In the genomic region with DNA sequence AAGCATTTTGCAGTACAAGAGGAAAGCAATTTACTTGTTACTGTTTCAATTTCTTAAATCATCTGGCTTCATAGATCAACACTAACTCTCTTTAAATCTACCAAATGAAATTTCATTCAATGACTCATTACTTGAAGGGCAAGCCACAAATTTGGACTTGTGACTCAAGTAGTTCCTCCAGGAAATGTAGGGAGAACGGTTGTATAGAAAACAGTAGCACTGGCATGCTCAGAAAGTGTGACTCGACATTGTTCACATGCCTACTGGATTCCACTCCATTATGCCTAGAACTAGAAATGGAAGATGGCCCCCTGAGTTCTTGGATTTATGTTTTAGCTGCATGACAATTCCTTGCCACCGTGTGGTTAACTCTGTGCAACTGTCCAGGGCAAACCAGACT, we compare ENCODE assay signal across 25 mouse cellular contexts.
"Had no signal": no experiment of that assay in that cellular context is flagged by ENCODE, and none has a peak within 500 bp of the region (broad histone marks: within the 10 kb centered on the region; RNA-seq: fewer than 3 reads in every experiment).

No protein-coding gene starts in this region.

- H3K27ac ChIP-seq: heart, embryonic 10.5 days; hindbrain, embryonic 10.5 days; hindbrain, embryonic 12.5 days; hindbrain, embryonic 14.5 days; intestine, embryonic 15.5 days; limb, embryonic 13.5 days; limb, embryonic 15.5 days; liver, embryonic 12.5 days; liver, embryonic 14.5 days had no signal

- H3K27me3 ChIP-seq: heart, embryonic 12.5 days; hindbrain, embryonic 12.5 days; intestine, embryonic 15.5 days; liver, embryonic 12.5 days had no signal

- H3K36me3 ChIP-seq: heart, embryonic 10.5 days; heart, embryonic 12.5 days; hindbrain, embryonic 10.5 days; hindbrain, embryonic 12.5 days; intestine, embryonic 15.5 days; limb, embryonic 13.5 days; limb, embryonic 15.5 days; liver, embryonic 12.5 days had no signal

- DNase-seq: gastrocnemius, postnatal 14 days; gastrocnemius, postnatal 36 days; heart, adult 11 months; heart, postnatal 4 days; kidney, adult 18-20 months; kidney, adult 8-10 months; kidney, postnatal 10 days; kidney, postnatal 25 days; kidney, postnatal 4 days; layer of hippocampus, adult 9-11 months; layer of hippocampus, postnatal 36 days; left cerebral cortex, postnatal 4 days had no signal

- ATAC-seq: hindbrain, embryonic 16.5 days; inflammation-experienced regulatory T-cells, adult 6 months; intestine, embryonic 15.5 days; intestine, postnatal 0 days; liver, embryonic 12.5 days had no signal

- H3K9ac ChIP-seq: heart, embryonic 12.5 days; hindbrain, embryonic 12.5 days; hindbrain, embryonic 14.5 days; intestine, embryonic 15.5 days; limb, embryonic 13.5 days; limb, embryonic 15.5 days; liver, embryonic 12.5 days; liver, embryonic 14.5 days had no signal

- H3K4me1 ChIP-seq: heart, embryonic 10.5 days; hindbrain, embryonic 10.5 days; hindbrain, embryonic 12.5 days; intestine, embryonic 15.5 days; limb, embryonic 15.5 days; liver, embryonic 12.5 days had no signal

- H3K4me3 ChIP-seq: heart, embryonic 10.5 days; heart, embryonic 12.5 days; hindbrain, embryonic 10.5 days; hindbrain, embryonic 12.5 days; intestine, embryonic 15.5 days; limb, embryonic 13.5 days; limb, embryonic 15.5 days; liver, embryonic 12.5 days had no signal
